Mouse (Mus musculus): ENCODE measurements at regions not wholly inside any gene's neighbourhood (a gene's known extent, or its start where the extent isn't known, plus 50 kb on each side); places are given as distances from the start of the nearest gene placed in this dataset.

GRCm38 (mm10) chr5:106557733-106558132 is 51.2 kb upstream of the Gm17304 start:
- no peak for DNase-seq (ENCODE audit: low read depth)

GRCm38 (mm10) chr5:106539286-106539685 is 69.6 kb upstream of the Gm17304 start:
- no peak for DNase-seq (ENCODE audit: low read depth)

- DNase-seq (ENCODE audit: low read depth): no peak
These were observed 71.7 kb upstream of the Gm17304 start for GRCm38 (mm10) chr5:106537153-106537552.

- peak; percentile 4 for DNase-seq (ENCODE audit: low read depth)
These were observed 72.8 kb upstream of the Gm17304 start for GRCm38 (mm10) chr5:106536068-106536467.

- DNase-seq (ENCODE audit: low read depth): no peak
These were observed 70.8 kb upstream of the Barhl2 start for GRCm38 (mm10) chr5:106528811-106529210.

GRCm38 (mm10) chr5:106527364-106527985 is 69.5 kb upstream of the Barhl2 start:
- no peak for DNase-seq (ENCODE audit: low read depth)

- no peak for DNase-seq (ENCODE audit: low read depth)
These were observed 54.6 kb upstream of the Barhl2 start for GRCm38 (mm10) chr5:106512423-106513089.

- DNase-seq (ENCODE audit: low read depth): no peak
These were observed 49.9 kb upstream of the Barhl2 start for GRCm38 (mm10) chr5:106507901-106508300.
